Mouse (Mus musculus) thymus, adult 2 months (tissue): Measurements from ENCODE around the gene Gtf2a1.

Source experiments
- CTCF ChIP-seq: fragments of 200-500 bp; IDR thresholded peaks from 2 replicates; pipeline ENCODE4 v1.5.1; 2012; ENCODE audit warnings: mild to moderate bottlenecking, control low read depth, low read length, moderate library complexity, borderline replicate concordance; ENCODE audit not compliant: control insufficient read depth, poor library complexity, insufficient read depth; ENCODE audit errors: extremely low read depth
- POLR2A ChIP-seq: fragments of 200-500 bp; IDR thresholded peaks from 2 replicates; pipeline ENCODE4 v1.6.1; 2012; ENCODE audit warnings: mild to moderate bottlenecking, low read length, control low read depth, moderate library complexity; ENCODE audit not compliant: control insufficient read depth, poor library complexity, insufficient read depth; ENCODE audit errors: extremely low read depth

DNA sequence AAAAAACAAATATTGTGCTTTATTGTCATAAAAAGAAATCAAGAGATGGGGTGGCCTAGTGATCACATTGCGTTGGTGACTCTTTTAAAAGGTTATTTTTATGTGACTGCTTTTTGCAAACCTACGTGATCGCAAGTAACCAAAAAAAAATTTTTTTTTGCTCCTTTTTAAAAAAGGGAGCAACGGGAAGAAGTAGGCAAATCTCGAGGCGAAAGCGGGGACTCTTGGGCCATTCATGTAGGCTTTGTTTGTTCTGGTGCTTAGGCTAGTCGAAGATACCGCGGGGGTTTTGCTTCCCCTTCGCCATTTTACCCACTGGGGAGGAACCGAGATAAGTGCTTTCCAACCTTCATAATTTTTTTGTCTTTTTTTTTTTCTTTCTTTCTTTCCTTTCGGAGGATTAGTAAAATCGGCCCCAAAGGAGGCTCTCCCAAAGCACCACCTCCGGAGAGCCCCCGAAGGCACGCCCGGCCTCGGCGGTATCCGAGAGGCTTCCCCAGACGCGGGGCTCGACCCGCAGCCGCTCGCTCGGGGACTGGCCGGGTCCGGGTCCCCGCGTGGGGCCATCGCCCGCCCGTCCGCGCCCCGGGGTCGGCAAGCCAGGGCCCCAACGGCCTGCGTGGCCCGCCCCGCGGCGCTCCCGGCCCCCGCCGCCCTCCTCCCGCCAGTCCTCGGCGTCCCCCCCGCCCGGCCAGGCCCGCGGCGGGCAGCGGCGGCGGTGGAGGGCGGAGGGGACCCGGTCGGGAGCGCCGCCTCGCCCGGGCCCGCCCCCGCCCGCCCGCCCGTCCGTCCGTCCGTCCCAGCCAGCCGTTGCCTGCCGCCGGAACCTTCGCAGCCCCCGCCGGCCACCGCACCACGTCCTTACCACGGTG is 1.4 kb downstream of the Gtf2a1 start:
- TF ChIP-seq POLR2A, result no peak
- TF ChIP-seq CTCF, result no peak
